Mouse (Mus musculus) cerebellum, postnatal 36 days (tissue): Measurements from ENCODE around the gene Cutc.

Experiments
- DNase-seq, 2 experiments: peaks; one replicate each; pipeline ENCODE4 v3.0.0; 2021 to 2022; ENCODE audit warnings: mixed read lengths in 2 of 2

Gene Cutc

DNA sequence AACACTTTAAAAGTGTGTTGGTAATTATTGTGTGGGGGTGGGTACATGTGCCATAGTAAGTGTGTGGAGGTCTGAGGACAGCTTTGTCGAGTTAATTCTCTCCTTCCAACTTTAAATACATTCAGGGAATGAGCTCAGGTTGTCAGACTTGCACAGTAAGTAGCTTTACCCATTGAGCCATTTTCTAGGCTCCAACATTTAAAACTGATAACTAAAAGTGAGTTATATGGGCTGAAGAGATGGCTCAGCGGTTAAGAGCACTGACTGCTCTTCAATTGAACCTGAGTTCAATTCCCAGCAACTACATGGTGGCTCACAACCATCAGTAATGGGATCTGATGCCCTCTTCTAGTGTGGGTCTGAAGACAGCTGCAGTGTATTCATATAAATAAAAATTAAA is 1.4 kb downstream of the Cutc start:
- DNase-seq, result no peak

GRCm38 (mm10) chr19:43754872-43755271 is 2.1 kb downstream of the Cutc start:
- no peak for DNase-seq

DNA sequence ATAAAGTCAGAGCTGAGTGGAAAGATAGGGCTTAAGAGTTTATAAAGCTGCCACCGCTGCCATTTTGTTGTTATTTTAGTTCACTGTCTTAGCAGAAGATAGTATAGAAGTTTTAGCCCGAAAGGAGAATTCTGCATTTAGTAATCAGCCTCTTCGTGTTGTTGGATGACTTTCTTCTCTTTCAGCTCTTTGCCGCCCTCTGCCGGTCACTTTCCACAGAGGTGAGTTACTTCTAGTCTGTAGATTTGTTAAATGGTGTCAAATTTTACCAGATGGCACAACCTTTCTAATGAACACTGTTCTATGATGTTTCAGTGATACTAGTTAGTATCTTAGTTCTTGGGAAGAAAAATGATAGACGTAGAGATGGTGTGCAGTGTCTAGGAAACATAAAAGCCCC is 7.7 kb downstream of the Cutc start:
- peak; percentile 71 to 74 for DNase-seq

DNA sequence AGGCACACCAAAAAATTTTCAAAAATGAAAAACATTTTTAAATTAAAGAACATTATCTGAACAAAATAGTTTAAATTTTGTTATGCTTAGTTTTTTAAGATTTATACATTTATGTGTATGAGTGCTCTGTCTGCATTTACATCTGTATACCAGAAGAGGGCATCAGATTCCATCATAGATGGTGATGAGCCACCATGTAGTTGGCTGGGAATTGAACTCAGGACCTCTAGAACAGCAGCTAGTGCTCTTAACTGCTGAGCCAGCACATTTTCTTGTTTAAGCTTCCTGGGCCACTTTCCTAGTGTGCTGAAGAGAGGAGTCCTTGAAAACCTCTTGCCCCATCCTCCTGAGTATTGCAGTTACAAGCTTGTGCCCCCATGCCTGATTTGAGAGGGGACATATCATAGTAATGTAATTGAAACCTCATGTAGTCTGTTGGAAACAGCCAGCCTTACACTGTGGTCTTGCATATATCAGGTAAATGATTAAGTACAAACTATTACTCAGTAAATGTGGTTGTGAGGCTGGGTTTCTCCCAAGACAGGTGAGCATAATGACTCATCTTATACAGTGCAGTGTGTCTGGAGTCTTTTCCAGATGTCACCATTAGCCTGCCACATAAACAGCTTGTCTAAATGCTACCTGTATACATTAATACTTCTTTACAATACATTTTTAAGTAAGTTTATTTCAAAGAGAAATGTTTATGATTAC is 8.9 kb downstream of the Cutc start:
- no peak for DNase-seq

- DNase-seq, result no peak
Measured at GRCm38 (mm10) chr19:43762410-43762809, 9.6 kb downstream of the Cutc start.

DNA sequence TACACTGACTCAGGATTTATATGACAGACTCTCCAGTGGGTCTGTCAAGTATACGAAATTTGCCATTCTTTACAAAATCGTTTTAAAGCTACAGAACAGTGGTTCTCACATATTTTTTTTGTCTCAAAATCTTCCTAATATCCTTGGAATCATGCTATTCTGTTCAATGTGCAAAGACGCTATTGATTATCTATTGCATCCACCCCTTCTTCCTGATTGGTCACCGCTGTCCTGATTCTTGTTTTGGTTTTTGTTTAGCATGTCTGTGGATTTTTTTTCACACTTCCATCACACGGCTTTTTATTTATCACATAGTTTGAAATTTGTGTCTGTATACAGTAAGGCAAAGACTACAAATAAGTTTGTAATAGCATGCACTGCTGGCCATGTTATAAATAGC is 13.7 kb downstream of the Cutc start:
- no peak for DNase-seq

- no peak for DNase-seq
Measured at GRCm38 (mm10) chr19:43767549-43768322, 14.9 kb downstream of the Cutc start.

- DNase-seq, result no peak
Measured at GRCm38 (mm10) chr19:43769366-43769960, 16.7 kb downstream of the Cutc start.

GRCm38 (mm10) chr19:43770584-43770983 is 17.8 kb downstream of the Cutc start:
- no peak for DNase-seq

- no peak for DNase-seq
Measured at GRCm38 (mm10) chr19:43771499-43771969, 18.7 kb downstream of the Cutc start.

- DNase-seq, result no peak
Measured at GRCm38 (mm10) chr19:43772311-43772710, 19.5 kb downstream of the Cutc start.

- no peak for DNase-seq
Measured at GRCm38 (mm10) chr19:43775433-43775832, 22.6 kb downstream of the Cutc start.

DNA sequence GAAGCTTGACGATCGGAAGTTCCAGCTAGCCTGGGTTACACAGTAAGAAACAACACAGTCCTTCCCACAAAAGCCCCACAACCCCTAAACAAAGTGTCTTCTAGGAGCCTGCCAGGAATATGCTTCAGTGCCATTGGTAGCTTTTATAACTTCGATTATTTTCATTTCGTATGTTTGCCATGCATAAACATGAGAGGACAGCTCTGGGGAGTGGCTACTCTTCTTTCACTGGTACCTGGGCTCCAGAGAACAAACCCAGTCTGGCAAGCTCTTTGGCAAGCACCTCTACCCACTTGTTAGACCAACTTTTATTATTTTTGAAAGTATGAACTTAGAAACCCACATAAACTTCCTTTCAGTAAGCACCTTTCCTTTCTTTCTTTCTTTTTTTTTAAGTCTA is 23.8 kb downstream of the Cutc start:
- DNase-seq, result no peak

DNA sequence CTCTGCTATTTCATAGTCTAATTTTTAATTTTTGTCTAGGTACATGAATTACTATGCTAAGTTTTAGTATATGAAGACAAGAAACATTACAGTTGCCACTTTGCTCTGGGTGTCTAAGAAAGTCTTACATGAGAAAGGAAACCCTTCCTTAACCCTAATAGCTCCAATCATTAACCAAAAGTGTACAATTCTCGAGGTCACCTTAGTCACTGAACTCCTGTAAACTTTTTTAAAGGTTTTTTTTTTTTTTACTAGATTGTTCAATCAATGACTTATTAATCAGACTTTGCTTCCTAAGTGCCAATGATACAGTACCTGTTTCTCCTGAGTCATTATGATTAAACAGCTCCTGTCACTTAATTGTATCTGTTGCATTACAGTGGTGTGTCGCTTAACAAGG is 24.5 kb downstream of the Cutc start:
- no peak for DNase-seq

GRCm38 (mm10) chr19:43780391-43780790 is 27.6 kb downstream of the Cutc start:
- DNase-seq, result no peak

- DNase-seq, result no peak
Measured at GRCm38 (mm10) chr19:43781980-43782379, 29.2 kb downstream of the Cutc start, which contains the start of gene Abcc2. Gene Abcc2, plus strand, starts transcription at chr19:43782192.

GRCm38 (mm10) chr19:43784761-43785160 is 32.0 kb downstream of the Cutc start:
- no peak for DNase-seq

- DNase-seq, result no peak
Measured at GRCm38 (mm10) chr19:43786249-43787026, 33.6 kb downstream of the Cutc start.

- no peak for DNase-seq
Measured at GRCm38 (mm10) chr19:43789817-43790216, 37.0 kb downstream of the Cutc start.

- no peak for DNase-seq
Measured at GRCm38 (mm10) chr19:43792537-43792936, 39.7 kb downstream of the Cutc start.

- DNase-seq, result no peak
Measured at GRCm38 (mm10) chr19:43793951-43794350, 41.2 kb downstream of the Cutc start.

- DNase-seq, result no peak
Measured at GRCm38 (mm10) chr19:43795511-43795910, 42.7 kb downstream of the Cutc start.

DNA sequence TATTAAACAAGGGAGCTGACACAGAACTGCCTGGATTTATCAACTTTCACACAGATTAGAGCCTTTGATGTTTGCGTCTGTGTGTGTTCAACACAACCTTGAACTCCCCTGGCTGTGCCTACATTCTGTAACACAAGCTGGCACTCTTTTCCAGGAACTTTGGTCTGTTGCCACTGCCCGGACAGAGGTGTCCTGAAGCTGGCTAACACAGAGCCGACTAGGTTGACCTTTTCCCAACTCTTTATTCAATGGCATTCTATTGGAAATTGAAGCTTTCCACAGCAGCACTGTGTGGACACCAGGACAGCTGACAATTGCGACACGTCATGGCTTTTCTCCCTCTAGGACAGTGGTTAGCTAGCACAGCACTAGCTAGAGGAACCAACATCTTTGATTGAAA is 44.4 kb downstream of the Cutc start:
- DNase-seq, result no peak
